Mouse (Mus musculus) layer of hippocampus, postnatal 36 days (tissue): ENCODE measurements around the gene Bean1. TPM values are rescaled to one million over a fixed set of nuclear protein-coding genes. Genes with fewer than 3 reads are reported as not detected.
A peak's percentile ranks its signal among the peaks of the same experiment; 100 is the strongest.

Experiments used
- DNase-seq, 2 experiments: peaks; one replicate each; pipeline ENCODE4 v3.0.0; 2022
- total RNA-seq, 2 experiments: library from RNA; stranded (reverse); gene quantifications; 2 replicates each; pipeline ENCODE4 v1.2.3; 2021

The Bean1 gene
- total RNA-seq, result 1 to 10 TPM; 5.7 to 5.8 TPM

DNA sequence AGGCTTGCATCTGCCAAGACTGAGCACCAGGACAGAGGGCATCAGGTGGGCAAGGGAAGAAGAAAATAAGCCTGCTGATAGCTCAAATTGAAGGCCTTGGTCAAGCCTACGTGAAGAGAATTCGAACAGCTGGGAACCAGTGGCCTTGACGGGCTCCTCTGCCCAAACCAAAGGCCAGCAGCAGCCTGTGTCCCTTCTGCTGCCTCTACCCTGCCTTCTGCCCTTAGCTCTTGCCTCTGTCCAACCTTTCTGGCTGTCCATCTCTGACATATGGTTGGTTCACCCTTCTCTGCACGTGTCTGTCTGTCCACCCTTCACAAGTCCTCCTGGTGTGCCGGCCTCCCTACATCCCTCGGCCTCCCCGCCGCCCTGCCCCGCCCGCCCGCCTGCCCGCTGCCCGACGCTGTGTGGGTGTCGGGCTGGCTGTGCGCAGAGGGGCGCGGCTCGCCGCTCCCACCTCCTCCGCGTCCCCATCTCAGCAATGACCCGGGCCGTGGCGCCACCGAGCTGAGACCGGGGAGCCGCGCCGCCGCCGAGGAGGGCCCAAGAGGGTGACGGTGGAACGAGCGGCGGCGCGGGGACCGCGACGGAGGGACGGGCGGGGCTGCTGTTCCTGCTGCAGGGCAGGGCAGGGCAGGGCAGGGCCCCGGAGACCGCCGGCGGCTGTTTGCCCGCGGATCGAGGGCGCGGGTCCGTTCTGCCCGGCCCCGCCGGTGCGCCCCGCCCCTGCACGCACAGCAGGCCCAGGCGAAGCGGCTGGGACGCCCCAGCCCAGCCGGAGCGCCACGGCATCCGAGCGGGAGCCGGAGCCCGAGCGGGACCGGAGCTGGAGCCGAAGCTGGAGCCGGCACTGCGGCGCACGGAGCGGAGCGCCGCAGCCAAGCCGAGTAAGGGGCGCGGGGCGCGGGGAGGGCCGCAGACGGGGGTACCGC, at the start of gene Bean1:
Gene Bean1 (plus strand): TSS at position 325 of the 932 bp plus-strand sequence.
- DNase-seq, result peak; percentile 30 to 38

- DNase-seq, result no peak
These were observed 48.4 kb upstream of the Bean1 start for GRCm38 (mm10) chr8:104121640-104122416.

DNA sequence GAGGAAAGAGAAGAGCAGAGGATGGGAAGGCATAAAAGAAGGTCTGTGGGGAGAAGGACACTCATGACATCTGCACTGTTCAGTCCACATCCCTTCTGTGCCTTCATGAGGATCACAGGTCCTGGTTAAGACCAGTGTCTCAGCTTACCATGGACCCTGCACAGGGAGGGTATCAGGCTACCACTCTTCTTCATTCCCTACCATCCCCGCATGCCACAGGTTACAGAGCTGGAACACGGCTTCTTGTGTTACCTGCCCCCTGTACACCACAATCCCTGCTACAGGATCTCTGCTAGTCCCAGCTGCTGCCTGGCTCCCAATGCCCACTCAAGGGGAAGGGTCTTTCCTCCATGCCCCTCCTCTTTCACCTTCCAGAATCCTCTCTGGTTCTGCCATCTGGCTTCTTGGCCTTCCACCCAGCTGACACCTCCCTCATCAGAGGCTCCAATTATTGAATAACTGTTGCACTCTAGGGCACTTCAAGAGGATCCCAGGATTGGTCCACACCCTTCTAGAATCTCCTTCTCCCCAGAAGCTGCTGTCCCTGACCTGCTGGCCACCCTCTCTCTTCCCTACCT, 47.1 kb upstream of the Bean1 start:
- no peak for DNase-seq

DNA sequence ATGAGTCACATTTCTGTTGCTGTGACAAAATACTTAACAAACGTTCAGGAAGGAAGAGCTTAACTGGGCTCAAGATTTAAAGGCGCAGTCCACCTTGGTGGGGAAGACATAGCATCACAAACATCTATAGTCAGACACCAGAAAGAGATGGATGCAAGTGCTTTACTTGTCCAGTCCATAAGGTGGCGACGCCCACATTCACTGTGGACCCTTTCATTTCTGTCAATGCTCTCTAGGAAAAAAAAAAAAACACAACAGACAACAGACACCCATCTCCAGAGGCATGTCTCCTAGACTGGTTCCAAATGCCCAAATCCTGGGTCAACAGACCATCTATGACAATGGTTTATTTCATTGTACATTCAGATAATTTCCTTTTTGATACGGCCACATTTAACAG, 45.7 kb upstream of the Bean1 start:
- no peak for DNase-seq

DNA sequence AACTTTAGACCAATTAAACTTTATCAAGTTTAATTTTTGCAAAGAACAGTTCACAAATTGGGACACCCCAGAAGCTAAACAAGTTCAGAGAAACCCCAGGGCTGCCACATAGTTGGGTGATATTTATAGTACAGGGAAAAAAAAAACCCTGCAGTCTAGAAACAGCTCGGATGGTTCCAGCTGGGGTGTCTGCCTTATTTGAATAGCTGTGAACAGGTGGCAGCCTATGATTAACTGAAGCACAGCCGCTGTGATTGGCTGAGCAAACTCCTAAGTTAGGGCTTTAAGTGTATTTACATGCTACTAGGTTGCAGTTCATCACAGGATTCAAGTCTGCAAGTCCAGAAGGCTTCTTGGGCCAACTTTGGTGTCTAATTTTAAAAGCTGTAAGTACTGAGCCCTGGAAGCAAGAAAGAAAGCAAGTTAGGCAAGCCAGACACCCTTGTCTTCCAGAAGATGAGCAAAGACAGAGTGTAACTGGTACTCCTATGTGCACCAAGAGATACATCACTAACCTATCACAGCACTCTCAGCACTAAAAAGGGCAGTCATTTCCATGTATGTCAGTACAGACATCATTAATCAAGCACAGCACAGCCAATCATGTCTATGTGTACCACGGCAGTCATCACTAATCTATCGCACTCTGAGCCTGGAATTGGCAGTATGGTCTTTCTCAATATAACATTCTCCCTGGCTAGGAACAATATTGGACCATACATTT, 42.9 kb upstream of the Bean1 start:
- DNase-seq, result peak in 1 of 2 experiments; percentile 30

DNA sequence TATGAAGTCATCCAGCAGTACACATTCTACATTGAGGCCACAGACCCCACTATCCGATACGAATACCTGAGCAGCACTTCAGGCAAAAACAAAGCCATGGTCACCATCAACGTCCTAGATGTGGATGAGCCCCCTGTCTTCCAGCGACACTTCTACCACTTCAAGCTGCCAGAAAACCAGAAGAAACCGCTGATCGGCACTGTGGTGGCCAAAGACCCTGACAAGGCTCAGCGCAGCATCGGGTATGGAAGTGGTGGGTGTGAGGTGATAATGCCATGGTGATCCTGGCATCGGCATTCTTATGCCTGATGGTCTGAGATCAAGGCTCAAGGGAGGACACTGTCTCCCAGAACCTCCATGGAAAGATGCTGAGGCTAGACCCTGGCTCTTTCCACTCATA, 39.3 kb upstream of the Bean1 start:
- DNase-seq, result no peak

DNA sequence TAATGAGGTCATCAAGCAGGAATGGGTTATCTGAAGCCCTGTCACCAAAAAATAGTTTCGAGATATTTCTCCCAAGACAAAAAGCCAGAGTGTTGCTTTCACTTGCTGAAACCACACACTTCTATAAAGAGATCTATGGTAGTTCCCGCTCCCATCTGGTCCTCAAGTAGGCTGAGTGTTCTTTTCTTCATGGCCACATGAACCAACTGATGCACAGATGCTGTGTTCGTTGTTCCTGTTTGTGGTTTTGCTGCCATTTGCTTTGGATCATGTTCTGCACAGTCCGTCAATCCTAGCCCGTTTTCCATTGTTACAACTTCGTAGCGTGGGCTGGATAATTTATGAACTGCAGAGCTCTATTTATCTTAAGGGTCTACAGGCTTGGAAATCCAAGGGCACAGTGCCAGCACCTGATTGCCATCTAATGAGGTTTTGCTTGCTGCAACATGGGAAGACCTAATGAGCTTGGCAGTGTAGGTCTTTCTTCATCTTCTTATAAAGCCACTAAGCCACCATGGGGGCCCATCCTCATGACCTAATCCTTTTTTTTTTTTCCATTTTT, 38.7 kb upstream of the Bean1 start:
- peak in 1 of 2 experiments; percentile 10 for DNase-seq

- DNase-seq, result no peak
These were observed 35.7 kb upstream of the Bean1 start for GRCm38 (mm10) chr8:104134521-104134920.

GRCm38 (mm10) chr8:104136277-104136676, 34.0 kb upstream of the Bean1 start:
- DNase-seq, result no peak

DNA sequence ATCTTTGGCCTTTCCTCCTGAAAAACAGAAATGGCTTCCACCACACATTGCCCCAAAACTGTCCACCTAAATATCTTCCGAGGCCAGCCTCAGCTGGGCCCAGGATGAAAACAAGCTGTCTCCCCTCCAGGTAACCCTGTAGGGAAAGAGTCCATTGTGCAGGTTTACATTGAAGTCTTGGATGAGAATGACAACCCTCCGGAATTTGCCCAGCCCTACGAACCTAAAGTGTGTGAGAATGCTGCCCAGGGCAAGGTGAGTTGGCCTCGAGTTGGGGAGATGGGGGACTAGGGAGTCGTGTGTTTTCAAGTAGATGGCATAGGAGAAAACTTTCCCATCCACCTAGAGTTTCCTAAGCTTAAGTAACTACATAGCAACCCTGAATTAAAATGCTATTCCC, 32.6 kb upstream of the Bean1 start:
- no peak for DNase-seq

DNA sequence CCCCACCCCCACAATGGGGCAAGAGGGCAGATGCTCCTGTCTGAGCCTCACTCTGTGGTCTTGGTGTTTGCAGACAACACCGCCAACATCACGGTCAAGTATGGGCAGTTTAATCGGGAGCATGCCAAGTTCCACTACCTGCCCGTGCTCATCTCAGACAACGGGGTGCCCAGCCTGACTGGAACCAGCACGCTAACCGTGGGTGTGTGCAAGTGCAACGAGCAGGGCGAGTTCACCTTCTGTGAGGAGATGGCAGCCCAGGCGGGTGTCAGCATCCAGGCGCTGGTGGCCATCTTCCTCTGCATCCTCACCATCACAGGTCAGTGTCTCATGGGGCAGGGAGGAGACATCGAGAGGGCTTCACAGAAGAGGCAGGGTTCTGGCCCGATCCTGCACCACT, 29.6 kb upstream of the Bean1 start:
- no peak for DNase-seq

- no peak for DNase-seq
These were observed 27.8 kb upstream of the Bean1 start for GRCm38 (mm10) chr8:104142415-104142814.

DNA sequence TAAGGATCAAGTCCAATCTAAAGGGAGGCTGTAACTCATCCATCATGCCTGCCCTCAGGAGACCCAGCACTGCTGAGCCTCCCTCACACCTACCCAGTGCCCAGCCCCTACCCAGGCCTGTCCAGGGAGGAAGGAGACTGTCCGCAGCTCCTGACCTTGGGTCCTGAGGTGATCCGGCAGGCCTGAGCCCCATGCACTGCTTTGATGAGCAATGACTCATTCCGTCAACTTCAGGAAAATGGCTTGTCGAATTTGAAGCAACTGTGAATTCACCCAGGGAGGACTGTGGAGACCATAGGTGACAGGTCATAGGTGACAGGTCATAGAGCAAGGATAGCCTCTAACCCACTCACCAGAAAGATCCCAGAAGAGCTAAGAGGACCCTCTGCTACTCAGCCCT, 26.9 kb upstream of the Bean1 start:
- no peak for DNase-seq

- no peak for DNase-seq
These were observed 25.6 kb upstream of the Bean1 start for GRCm38 (mm10) chr8:104144434-104145216.

GRCm38 (mm10) chr8:104145981-104146689, 24.1 kb upstream of the Bean1 start:
- peak; percentile 81 for DNase-seq

DNA sequence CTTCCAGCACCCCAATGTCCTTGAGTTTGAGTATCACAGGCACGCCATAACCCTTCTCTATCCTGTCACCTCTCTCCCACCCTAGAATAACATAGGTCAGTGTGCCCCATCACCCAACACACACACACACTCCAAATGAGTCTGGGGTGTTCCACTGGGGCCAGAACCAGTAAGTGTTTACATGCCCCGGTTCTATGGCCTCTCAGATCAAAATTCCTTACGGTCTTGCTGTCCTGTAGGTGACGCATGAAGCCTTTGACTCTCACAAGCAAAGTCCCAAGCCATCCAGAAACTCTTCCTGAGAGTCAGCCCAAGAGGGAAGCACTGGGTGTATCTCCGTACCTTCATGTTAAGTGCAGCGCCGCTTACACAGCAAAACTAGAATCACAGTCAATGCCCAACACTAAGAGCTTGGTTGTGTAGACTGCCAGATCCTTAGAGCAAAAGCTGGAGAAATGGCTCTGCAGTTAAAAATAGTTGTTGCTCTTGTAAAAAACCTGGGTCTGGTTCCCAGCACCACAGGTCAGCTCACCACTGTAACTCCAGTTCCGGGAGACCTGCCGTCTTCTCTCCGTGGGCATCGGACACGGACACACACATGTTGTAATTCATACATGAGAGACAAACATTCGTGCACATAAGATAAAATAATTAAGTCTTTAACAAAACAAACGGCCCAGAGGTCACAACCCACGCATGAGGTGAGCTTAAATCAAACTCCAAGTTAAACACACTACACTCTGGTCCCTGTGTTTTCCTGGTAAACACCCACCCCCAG, 23.3 kb upstream of the Bean1 start:
- DNase-seq, result no peak

DNA sequence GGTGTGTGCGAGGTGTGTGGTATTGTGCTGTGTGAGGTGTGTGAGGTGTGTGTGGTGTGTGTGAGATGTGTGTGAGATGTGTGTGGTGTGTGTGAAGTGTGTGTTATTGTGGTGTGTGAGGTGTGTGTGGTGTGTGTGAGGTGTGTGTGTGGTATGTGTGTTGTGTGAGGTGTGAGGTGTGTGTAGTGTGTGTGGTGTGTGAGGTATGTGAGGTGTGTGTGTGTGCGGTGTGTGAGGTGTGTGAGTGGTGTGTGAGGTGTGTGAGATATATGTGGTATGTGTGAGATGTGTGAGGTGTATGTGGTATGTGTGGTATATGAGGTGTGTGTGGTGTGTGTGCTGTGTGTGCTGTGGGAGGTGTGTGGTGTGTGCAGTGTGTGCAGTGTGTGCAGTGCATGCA, 22.3 kb upstream of the Bean1 start:
- no peak for DNase-seq

- no peak for DNase-seq
These were observed 9.5 kb upstream of the Bean1 start for GRCm38 (mm10) chr8:104160731-104161130.

- DNase-seq, result no peak
These were observed 781 bp upstream of the Bean1 start for GRCm38 (mm10) chr8:104169461-104169860.
